Mouse (Mus musculus) kidney, postnatal 0 days (tissue): ENCODE results near the gene Gm9789. TPM values are rescaled to one million over a fixed set of nuclear protein-coding genes. Genes with fewer than 3 reads are reported as not detected.
"Not testable (repeated sequence)": the region's sequence is repeated elsewhere in the genome, so short reads cannot be mapped to it uniquely, and the experiment has no call there.

Experiments
- ATAC-seq: fragments of 200-750 bp; cut with Nextera tagmentation; replicated peaks from 2 replicates; pipeline ENCODE4 v1.8.0; 2017; ENCODE audit warnings: low read depth, moderate number of reproducible peaks, moderate TSS enrichment, moderate library complexity; ENCODE audit not compliant: low FRiP score
- DNase-seq: peaks from one replicate; pipeline ENCODE4 v3.0.0-alpha.2; 2016; ENCODE audit warnings: low spot score
- H3K27ac ChIP-seq: fragments of 300-500 bp; sonication (generic); 2 replicates; pipeline ENCODE4 v1.5.1; 2014; ENCODE audit warnings: mild to moderate bottlenecking
- H3K27me3 ChIP-seq: fragments of 300-500 bp; sonication (generic); 2 replicates; pipeline ENCODE4 v1.6.1; 2014; ENCODE audit warnings: low read length, mixed read lengths; ENCODE audit not compliant: insufficient read depth
- H3K36me3 ChIP-seq: fragments of 300-500 bp; sonication (generic); 2 replicates; pipeline ENCODE4 v1.6.1; 2014; ENCODE audit warnings: low read length, mixed read lengths; ENCODE audit not compliant: insufficient read depth
- H3K4me1 ChIP-seq: fragments of 300-500 bp; sonication (generic); replicated peaks from 2 replicates; pipeline ENCODE4 v1.6.1; 2014; ENCODE audit warnings: antibody characterized with exemption, low read length, mixed read lengths; ENCODE audit not compliant: insufficient read depth
- H3K4me2 ChIP-seq: fragments of 300-500 bp; sonication (generic); 2 replicates; pipeline ENCODE4 v1.6.1; 2014; ENCODE audit warnings: mild to moderate bottlenecking, low read length, moderate library complexity, mixed read lengths
- H3K4me3 ChIP-seq: fragments of 300-500 bp; sonication (generic); replicated peaks from 2 replicates; pipeline ENCODE4 v1.5.1; 2014; ENCODE audit warnings: low read depth, low read length
- H3K9ac ChIP-seq: fragments of 300-500 bp; sonication (generic); 2 replicates; pipeline ENCODE4 v1.6.1; 2014; ENCODE audit warnings: low read depth, low read length
- H3K9me3 ChIP-seq: fragments of 300-500 bp; sonication (generic); replicated peaks from 2 replicates; pipeline ENCODE4 v1.6.1; 2016; ENCODE audit warnings: low read length, inconsistent platforms, mixed read lengths
- CTCF ChIP-seq: IDR thresholded peaks from 2 replicates; pipeline ENCODE4 v1.5.1; 2016; ENCODE audit warnings: antibody characterized with exemption, low read depth, mild to moderate bottlenecking, moderate library complexity
- WGBS: fragments of 180-500 bp; shearing (Covaris S2); extraction: QIAGEN DNeasy Blood & Tissue Kit; methylation state at CpG from one replicate; pipeline ENCODE4 v1.1.7; 2014; 5-methylcytosine and 5-hydroxymethylcytosine counted together
- polyA plus RNA-seq: library from polyadenylated mRNA; unstranded; fragments of >200 nt; fragmentation: Nextera tagmentation; extraction: Ambion mirVana; gene quantifications from 2 replicates; pipeline ENCODE4 v1.2.1, GENCODE M21; 2015

Gene Gm9789
- not detected in 2 replicates for polyA plus RNA-seq

GRCm38 (mm10) chr16:89157652-89158051, at the start of gene Gm9789:
Gm9789 (plus strand) TSS chr16:89157952.
- no peak within 1 kb of the TSS for H3K4me3 ChIP-seq
- DNase-seq (no peak), ATAC-seq (no peak)
- H3K36me3 ChIP-seq = no peaks in the 10 kb centered on the region
- no peak within 1 kb of the TSS for H3K4me2 ChIP-seq
- whole genome bisulfite sequencing = 90% methylated on average over 4 of the region's 4 CpGs
- no peaks in the 10 kb centered on the region for H3K9me3 ChIP-seq
- no peaks in the 10 kb centered on the region for H3K4me1 ChIP-seq
- no peak within 1 kb of the TSS for H3K27ac ChIP-seq
- no peak within 1 kb of the TSS for H3K9ac ChIP-seq
- H3K27me3 ChIP-seq = no peaks in the 10 kb centered on the region
- TF ChIP-seq CTCF = no peak

- Histone ChIP-seq H3K27ac (no peak within 1 kb of the TSS), H3K4me2 (no peak within 1 kb of the TSS), H3K27me3 (no peaks in the 10 kb centered on the region), H3K9ac (no peak within 1 kb of the TSS), H3K36me3 (no peaks in the 10 kb centered on the region), H3K4me3 (no peak within 1 kb of the TSS), H3K9me3 (no peaks in the 10 kb centered on the region), H3K4me1 (no peaks in the 10 kb centered on the region)
- WGBS = 90% methylated on average over 1 of the region's 1 CpGs
- no peak for TF ChIP-seq CTCF
- ATAC-seq (no peak), DNase-seq (no peak)
These were observed 17.2 kb upstream of the Gm9789 start, which contains the start of gene Gm6358 for GRCm38 (mm10) chr16:89140551-89140950. Gm6358 (plus strand) TSS chr16:89140851.

DNA sequence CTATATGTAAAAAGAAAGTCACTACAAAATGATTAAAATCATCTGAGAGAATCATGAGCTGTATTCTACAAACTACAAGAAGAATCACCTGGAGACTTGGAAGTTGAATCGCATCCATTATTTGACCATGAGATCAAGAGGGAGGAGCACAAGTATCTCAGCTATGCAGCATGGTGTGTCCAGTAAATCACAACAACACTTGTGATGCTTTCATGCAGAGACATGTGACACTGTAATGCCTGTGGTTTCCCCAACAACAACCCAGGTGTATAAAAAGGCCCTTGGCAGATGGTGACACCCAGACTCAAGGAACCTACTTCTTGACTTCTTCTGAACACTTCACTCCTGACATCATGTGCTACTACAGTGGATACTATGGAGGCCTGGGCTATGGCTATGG, 7.0 kb upstream of the Gm9789 start, which contains the start of gene Gm10061:
Gene Gm10061 (plus strand): TSS at position 301 of the 400 bp plus-strand sequence.
- WGBS = 100% methylated on average over 1 of the region's 1 CpGs
- Histone ChIP-seq H3K27me3 (no peaks in the 10 kb centered on the region), H3K4me3 (no peak within 1 kb of the TSS), H3K36me3 (no peaks in the 10 kb centered on the region), H3K9ac (no peak within 1 kb of the TSS), H3K27ac (no peak within 1 kb of the TSS), H3K4me1 (no peaks in the 10 kb centered on the region), H3K9me3 (no peaks in the 10 kb centered on the region), H3K4me2 (no peak within 1 kb of the TSS)
- no peak for DNase-seq
- TF ChIP-seq CTCF = no peak
- ATAC-seq = no peak

GRCm38 (mm10) chr16:89169190-89169589, 11.4 kb downstream of the Gm9789 start, which contains the start of gene Gm7735:
Gm7735 (plus strand) TSS chr16:89169490.
- H3K4me2 ChIP-seq, H3K9ac ChIP-seq, ATAC-seq, H3K27me3 ChIP-seq, H3K4me1 ChIP-seq, H3K27ac ChIP-seq, DNase-seq, H3K4me3 ChIP-seq, H3K36me3 ChIP-seq, H3K9me3 ChIP-seq: not testable (repeated sequence)

- Histone ChIP-seq H3K36me3 (no peaks in the 10 kb centered on the region), H3K4me2 (no peak within 1 kb of the TSS), H3K27me3 (no peaks in the 10 kb centered on the region), H3K9me3 (no peaks in the 10 kb centered on the region), H3K9ac (no peak within 1 kb of the TSS), H3K27ac (no peak within 1 kb of the TSS), H3K4me3 (no peak within 1 kb of the TSS), H3K4me1 (no peaks in the 10 kb centered on the region)
- 77% methylated on average over 2 of the region's 2 CpGs for WGBS
- ATAC-seq (no peak), DNase-seq (no peak)
- no peak for TF ChIP-seq CTCF
These were observed 16.7 kb downstream of the Gm9789 start, which contains the start of gene 1110057P08Rik for GRCm38 (mm10) chr16:89174435-89174834. 1110057P08Rik (plus strand) TSS chr16:89174735.

GRCm38 (mm10) chr16:89188621-89189020, 30.9 kb downstream of the Gm9789 start:
- Histone ChIP-seq H3K4me2 (no peak overlapping the region), H3K27ac (no peak overlapping the region), H3K4me1 (no peaks in the 10 kb centered on the region), H3K27me3 (no peaks in the 10 kb centered on the region), H3K9me3 (no peaks in the 10 kb centered on the region), H3K9ac (no peak overlapping the region), H3K4me3 (no peak overlapping the region), H3K36me3 (no peaks in the 10 kb centered on the region)
- WGBS = 73% methylated on average over 4 of the region's 4 CpGs
- ATAC-seq (no peak), DNase-seq (no peak)
- no peak for TF ChIP-seq CTCF

GRCm38 (mm10) chr16:89205561-89205960, 47.8 kb downstream of the Gm9789 start, which contains the start of gene Krtap20-2:
Krtap20-2 (plus strand) TSS chr16:89205861.
- Histone ChIP-seq H3K36me3 (no peaks in the 10 kb centered on the region), H3K27ac (no peak within 1 kb of the TSS), H3K27me3 (no peaks in the 10 kb centered on the region), H3K4me3 (no peak within 1 kb of the TSS), H3K4me1 (no peaks in the 10 kb centered on the region), H3K4me2 (no peak within 1 kb of the TSS), H3K9ac (no peak within 1 kb of the TSS), H3K9me3 (no peaks in the 10 kb centered on the region)
- ATAC-seq = no peak
- 42% methylated on average over 1 of the region's 1 CpGs for WGBS
- no peak for TF ChIP-seq CTCF
- DNase-seq = no peak

Other genes with a start within 250 kb of the Gm9789 start
- gene Krtap19-9b, start 225.7 kb upstream of the Gm9789 start, polyA plus RNA-seq = not detected in 2 replicates
- not detected in 2 replicates for gene Krtap16-3, start 195.1 kb upstream of the Gm9789 start, polyA plus RNA-seq
- not detected in 2 replicates for gene Krtap22-2, start 147.2 kb upstream of the Gm9789 start, polyA plus RNA-seq
- gene Gm10229, start 142.7 kb upstream of the Gm9789 start, polyA plus RNA-seq = not detected in 2 replicates
- gene Krtap6-1, start 126.3 kb upstream of the Gm9789 start, polyA plus RNA-seq = not detected in 2 replicates
- not detected in 2 replicates for gene Gm10228, start 116.5 kb upstream of the Gm9789 start, polyA plus RNA-seq
- gene Krtap6-5, start 110.1 kb upstream of the Gm9789 start, polyA plus RNA-seq = not detected in 2 replicates
- gene 1110025L11Rik, start 94.0 kb upstream of the Gm9789 start, polyA plus RNA-seq = not detected in 2 replicates
- gene Krtap6-3, start 73.9 kb upstream of the Gm9789 start, polyA plus RNA-seq = not detected in 2 replicates
- not detected in 2 replicates for gene Gm6358, start 17.1 kb upstream of the Gm9789 start, polyA plus RNA-seq
- gene Gm10061, start 6.9 kb upstream of the Gm9789 start, polyA plus RNA-seq = not detected in 2 replicates
- gene Gm7735, start 11.5 kb downstream of the Gm9789 start, polyA plus RNA-seq = not detected in 2 replicates
- not detected in 2 replicates for gene 1110057P08Rik, start 16.8 kb downstream of the Gm9789 start, polyA plus RNA-seq
- not detected in 2 replicates for gene Krtap20-2, start 47.9 kb downstream of the Gm9789 start, polyA plus RNA-seq
- not detected in 2 replicates for gene Krtap21-1, start 245.9 kb downstream of the Gm9789 start, polyA plus RNA-seq